Mouse (Mus musculus): Measurements from ENCODE around the gene Taok3. TPM values are rescaled to one million over a fixed set of nuclear protein-coding genes. Genes with fewer than 3 reads are reported as not detected.

Gene Taok3
- polyA plus RNA-seq, 1 experiment from 2014 or later, result 22.0 TPM

- 82% methylated on average over 15 of the region's 15 CpGs for WGBS
- no peak overlapping the region for H3K27ac ChIP-seq (ENCODE audit: low read length)
- H3K4me1 ChIP-seq (ENCODE audit: control insufficient read depth, insufficient read depth, low read length), result no peaks in the 10 kb centered on the region
- H3K9ac ChIP-seq (replicated peaks; ENCODE audit: low read depth, low read length), result no peak overlapping the region
- H3K9me3 ChIP-seq (ENCODE audit: control insufficient read depth, low read depth, low read length), result no peaks in the 10 kb centered on the region
- H3K4me2 ChIP-seq (replicated peaks; ENCODE audit: low read depth, low read length), result no peak overlapping the region
- H3K4me3 ChIP-seq (ENCODE audit: low read depth, low read length), result no peak overlapping the region
- no peaks in the 10 kb centered on the region for H3K36me3 ChIP-seq (ENCODE audit: control insufficient read depth, insufficient read depth, low read length)
- peak; percentile 14; the same call in 1 of the 2 replicates for ATAC-seq (ENCODE audit: insufficient number of reproducible peaks, insufficient read depth, low FRiP score, low read depth)
- no peaks in the 10 kb centered on the region for H3K27me3 ChIP-seq (ENCODE audit: control insufficient read depth, insufficient read depth, low read length)
Measured at GRCm38 (mm10) chr5:117153527-117154091, 33.7 kb downstream of the Taok3 start.

GRCm38 (mm10) chr5:117158335-117159018 is 38.5 kb downstream of the Taok3 start:
- no peak overlapping the region for H3K9ac ChIP-seq (replicated peaks; ENCODE audit: low read depth, low read length)
- peaks cover 5% of the 10 kb centered on the region for H3K4me1 ChIP-seq (ENCODE audit: control insufficient read depth, insufficient read depth, low read length)
- H3K4me3 ChIP-seq (ENCODE audit: low read depth, low read length), result no peak overlapping the region
- no peaks in the 10 kb centered on the region for H3K36me3 ChIP-seq (ENCODE audit: control insufficient read depth, insufficient read depth, low read length)
- H3K4me2 ChIP-seq (replicated peaks; ENCODE audit: low read depth, low read length), result no peak overlapping the region
- H3K27ac ChIP-seq (ENCODE audit: low read length), result no peak overlapping the region
- no peaks in the 10 kb centered on the region for H3K9me3 ChIP-seq (ENCODE audit: control insufficient read depth, low read depth, low read length)
- 77% methylated on average over 7 of the region's 7 CpGs for WGBS
- no peaks in the 10 kb centered on the region for H3K27me3 ChIP-seq (ENCODE audit: control insufficient read depth, insufficient read depth, low read length)
- no peak for ATAC-seq (ENCODE audit: insufficient number of reproducible peaks, insufficient read depth, low FRiP score, low read depth)

- Histone ChIP-seq H3K4me1 (ENCODE audit: control insufficient read depth, insufficient read depth, low read length) (peaks cover 5% of the 10 kb centered on the region), H3K27ac (ENCODE audit: low read length) (no peak overlapping the region), H3K9ac (replicated peaks; ENCODE audit: low read depth, low read length) (no peak overlapping the region), H3K4me3 (ENCODE audit: low read depth, low read length) (no peak overlapping the region), H3K4me2 (replicated peaks; ENCODE audit: low read depth, low read length) (no peak overlapping the region), H3K9me3 (ENCODE audit: control insufficient read depth, low read depth, low read length) (no peaks in the 10 kb centered on the region), H3K36me3 (ENCODE audit: control insufficient read depth, insufficient read depth, low read length) (no peaks in the 10 kb centered on the region), H3K27me3 (ENCODE audit: control insufficient read depth, insufficient read depth, low read length) (no peaks in the 10 kb centered on the region)
- ATAC-seq (ENCODE audit: insufficient number of reproducible peaks, insufficient read depth, low FRiP score, low read depth), result no peak
- WGBS, result 53% methylated on average over 8 of the region's 8 CpGs
Measured at GRCm38 (mm10) chr5:117159326-117159725, 39.4 kb downstream of the Taok3 start.

DNA sequence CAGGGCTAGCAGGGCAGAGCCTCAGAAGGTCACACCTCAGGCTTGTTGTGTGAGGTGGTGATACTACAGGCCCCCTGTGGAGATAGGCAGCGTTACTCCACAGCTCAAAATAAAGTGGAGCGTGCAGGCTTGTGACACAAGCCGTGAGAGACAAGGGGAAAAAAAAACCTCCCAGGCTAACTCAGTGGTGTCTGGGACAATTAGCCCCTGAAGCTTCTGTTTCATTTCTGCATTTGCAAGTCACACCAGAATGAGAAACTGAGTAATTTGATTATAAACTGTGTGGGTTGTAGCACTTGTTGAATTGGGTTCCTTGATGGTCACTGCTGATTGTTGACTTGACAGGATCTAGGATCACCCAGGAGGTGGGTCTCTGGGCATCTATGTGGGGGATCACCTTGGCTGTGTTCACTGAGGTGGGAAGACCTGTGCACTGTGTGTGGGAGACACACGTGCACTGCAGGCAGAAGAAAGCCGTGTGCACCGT is 39.9 kb downstream of the Taok3 start:
- H3K4me2 ChIP-seq (replicated peaks; ENCODE audit: low read depth, low read length), result no peak overlapping the region
- H3K9me3 ChIP-seq (ENCODE audit: control insufficient read depth, low read depth, low read length), result no peaks in the 10 kb centered on the region
- no peak overlapping the region for H3K9ac ChIP-seq (replicated peaks; ENCODE audit: low read depth, low read length)
- no peak overlapping the region for H3K4me3 ChIP-seq (ENCODE audit: low read depth, low read length)
- no peaks in the 10 kb centered on the region for H3K36me3 ChIP-seq (ENCODE audit: control insufficient read depth, insufficient read depth, low read length)
- H3K27me3 ChIP-seq (ENCODE audit: control insufficient read depth, insufficient read depth, low read length), result no peaks in the 10 kb centered on the region
- ATAC-seq (ENCODE audit: insufficient number of reproducible peaks, insufficient read depth, low FRiP score, low read depth), result no peak
- WGBS, result 39% methylated on average over 6 of the region's 6 CpGs
- H3K27ac ChIP-seq (ENCODE audit: low read length), result no peak overlapping the region
- peaks cover 5% of the 10 kb centered on the region for H3K4me1 ChIP-seq (ENCODE audit: control insufficient read depth, insufficient read depth, low read length)

DNA sequence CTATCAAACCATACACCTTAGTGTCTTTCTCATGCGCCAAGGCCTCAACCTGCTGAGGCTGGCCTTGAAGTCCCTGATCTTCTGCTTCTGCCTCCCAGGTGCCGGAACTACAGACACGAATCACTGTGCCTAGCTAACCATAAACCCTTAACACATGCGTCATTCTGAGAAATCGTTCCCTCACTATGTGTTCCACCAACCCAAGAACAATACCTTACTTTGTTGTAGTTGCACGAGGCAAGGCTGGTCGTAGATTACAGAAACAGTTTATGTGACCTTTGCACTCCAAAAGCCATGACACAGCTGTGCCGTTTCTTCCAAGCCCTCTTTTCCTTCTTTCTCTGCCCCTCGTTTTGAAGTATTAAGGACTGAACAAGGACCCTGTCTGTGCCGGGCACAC is 40.6 kb downstream of the Taok3 start:
- no peak overlapping the region for H3K27ac ChIP-seq (ENCODE audit: low read length)
- H3K4me3 ChIP-seq (ENCODE audit: low read depth, low read length), result no peak overlapping the region
- no peaks in the 10 kb centered on the region for H3K9me3 ChIP-seq (ENCODE audit: control insufficient read depth, low read depth, low read length)
- no peak for ATAC-seq (ENCODE audit: insufficient number of reproducible peaks, insufficient read depth, low FRiP score, low read depth)
- no peaks in the 10 kb centered on the region for H3K27me3 ChIP-seq (ENCODE audit: control insufficient read depth, insufficient read depth, low read length)
- H3K9ac ChIP-seq (replicated peaks; ENCODE audit: low read depth, low read length), result no peak overlapping the region
- no peaks in the 10 kb centered on the region for H3K36me3 ChIP-seq (ENCODE audit: control insufficient read depth, insufficient read depth, low read length)
- H3K4me2 ChIP-seq (replicated peaks; ENCODE audit: low read depth, low read length), result no peak overlapping the region
- peaks cover 5% of the 10 kb centered on the region for H3K4me1 ChIP-seq (ENCODE audit: control insufficient read depth, insufficient read depth, low read length)
- 29% methylated on average over 10 of the region's 10 CpGs for WGBS

GRCm38 (mm10) chr5:117163790-117164189 is 43.9 kb downstream of the Taok3 start:
- Histone ChIP-seq H3K9ac (replicated peaks; ENCODE audit: low read depth, low read length) (no peak overlapping the region), H3K27ac (ENCODE audit: low read length) (no peak overlapping the region), H3K4me2 (replicated peaks; ENCODE audit: low read depth, low read length) (no peak overlapping the region), H3K36me3 (ENCODE audit: control insufficient read depth, insufficient read depth, low read length) (no peaks in the 10 kb centered on the region), H3K27me3 (ENCODE audit: control insufficient read depth, insufficient read depth, low read length) (no peaks in the 10 kb centered on the region), H3K4me1 (ENCODE audit: control insufficient read depth, insufficient read depth, low read length) (peaks cover 5% of the 10 kb centered on the region), H3K4me3 (ENCODE audit: low read depth, low read length) (no peak overlapping the region), H3K9me3 (ENCODE audit: control insufficient read depth, low read depth, low read length) (no peaks in the 10 kb centered on the region)
- 94% methylated on average over 13 of the region's 13 CpGs for WGBS
- no peak for ATAC-seq (ENCODE audit: insufficient number of reproducible peaks, insufficient read depth, low FRiP score, low read depth)

DNA sequence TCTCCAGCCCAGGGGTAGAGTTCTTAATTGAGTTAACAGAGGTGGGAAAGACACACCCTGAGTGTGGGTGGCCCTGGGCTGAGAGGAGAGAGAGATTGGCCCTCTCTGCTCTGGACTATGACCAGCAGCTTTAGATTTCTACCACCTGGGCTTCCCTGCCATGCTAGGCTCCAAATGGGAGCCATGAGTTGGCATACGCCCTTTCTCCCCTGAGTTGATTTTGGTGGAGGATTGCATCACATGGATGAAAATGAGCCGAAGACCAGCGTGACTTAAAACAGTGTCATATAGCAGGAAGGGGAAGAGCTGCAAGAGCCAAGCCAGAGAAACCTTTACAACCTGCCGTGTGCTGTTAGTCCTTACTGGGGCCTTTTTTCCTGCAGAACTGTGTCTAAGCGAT is 44.6 kb downstream of the Taok3 start:
- Histone ChIP-seq H3K9ac (replicated peaks; ENCODE audit: low read depth, low read length) (no peak overlapping the region), H3K4me2 (replicated peaks; ENCODE audit: low read depth, low read length) (no peak overlapping the region), H3K4me3 (ENCODE audit: low read depth, low read length) (no peak overlapping the region), H3K27me3 (ENCODE audit: control insufficient read depth, insufficient read depth, low read length) (no peaks in the 10 kb centered on the region), H3K9me3 (ENCODE audit: control insufficient read depth, low read depth, low read length) (no peaks in the 10 kb centered on the region), H3K27ac (ENCODE audit: low read length) (no peak overlapping the region), H3K36me3 (ENCODE audit: control insufficient read depth, insufficient read depth, low read length) (no peaks in the 10 kb centered on the region), H3K4me1 (ENCODE audit: control insufficient read depth, insufficient read depth, low read length) (peaks cover 5% of the 10 kb centered on the region)
- WGBS, result 94% methylated on average over 5 of the region's 5 CpGs
- ATAC-seq (ENCODE audit: insufficient number of reproducible peaks, insufficient read depth, low FRiP score, low read depth), result no peak

DNA sequence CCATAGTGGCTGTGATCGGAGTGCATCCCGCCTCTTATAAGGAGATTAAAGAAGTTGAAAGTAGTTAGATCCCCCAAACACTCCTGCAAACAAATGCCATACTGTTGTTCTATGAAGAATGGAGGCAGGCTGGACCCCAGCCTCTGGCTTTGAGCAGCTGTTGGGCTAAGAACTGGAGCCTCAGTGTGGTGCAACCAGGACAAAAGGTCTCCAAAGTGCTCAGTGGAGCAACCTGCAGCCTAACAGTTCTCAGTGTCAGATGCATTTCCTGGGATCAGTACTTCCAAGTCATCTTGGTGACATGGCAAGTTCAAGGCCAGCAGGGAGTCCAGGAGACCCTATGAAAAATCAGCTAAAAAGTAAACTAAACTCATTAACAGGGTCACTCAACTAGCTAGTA is 45.0 kb downstream of the Taok3 start:
- no peaks in the 10 kb centered on the region for H3K27me3 ChIP-seq (ENCODE audit: control insufficient read depth, insufficient read depth, low read length)
- H3K4me2 ChIP-seq (replicated peaks; ENCODE audit: low read depth, low read length), result no peak overlapping the region
- 97% methylated on average over 2 of the region's 2 CpGs for WGBS
- no peaks in the 10 kb centered on the region for H3K9me3 ChIP-seq (ENCODE audit: control insufficient read depth, low read depth, low read length)
- no peak for ATAC-seq (ENCODE audit: insufficient number of reproducible peaks, insufficient read depth, low FRiP score, low read depth)
- H3K9ac ChIP-seq (replicated peaks; ENCODE audit: low read depth, low read length), result no peak overlapping the region
- H3K36me3 ChIP-seq (ENCODE audit: control insufficient read depth, insufficient read depth, low read length), result no peaks in the 10 kb centered on the region
- H3K4me1 ChIP-seq (ENCODE audit: control insufficient read depth, insufficient read depth, low read length), result peaks cover 5% of the 10 kb centered on the region; the same call in 1 of the 2 replicates
- H3K4me3 ChIP-seq (ENCODE audit: low read depth, low read length), result no peak overlapping the region
- no peak overlapping the region for H3K27ac ChIP-seq (ENCODE audit: low read length)
